Mouse (Mus musculus): ENCODE data around the gene Pi4ka. TPM values are rescaled to one million over a fixed set of nuclear protein-coding genes. Genes with fewer than 3 reads are reported as not detected.
A peak's percentile ranks its signal among the peaks of the same experiment; 100 is the strongest.

Pi4ka gene
- 100 to 1,000 TPM in 23 of 26 experiments, 10 to 100 TPM in 3; 72.4 to 282 (median 179) TPM for total RNA-seq (2018; cell fraction: chromatin; rRNA removed)
- total RNA-seq (2018; cell fraction: cytosol; rRNA removed), result 10 to 100 TPM; 48.5 to 94.0 (median 71.0) TPM
- total RNA-seq (2018; cell fraction: nucleus; rRNA removed), result 100 to 1,000 TPM in 17 of 26 experiments, 10 to 100 TPM in 9; 71.1 to 173 (median 110) TPM
- 59.6 to 75.6 TPM (median 64.3 TPM) in 3 replicates for polyA plus RNA-seq (2018)

DNA sequence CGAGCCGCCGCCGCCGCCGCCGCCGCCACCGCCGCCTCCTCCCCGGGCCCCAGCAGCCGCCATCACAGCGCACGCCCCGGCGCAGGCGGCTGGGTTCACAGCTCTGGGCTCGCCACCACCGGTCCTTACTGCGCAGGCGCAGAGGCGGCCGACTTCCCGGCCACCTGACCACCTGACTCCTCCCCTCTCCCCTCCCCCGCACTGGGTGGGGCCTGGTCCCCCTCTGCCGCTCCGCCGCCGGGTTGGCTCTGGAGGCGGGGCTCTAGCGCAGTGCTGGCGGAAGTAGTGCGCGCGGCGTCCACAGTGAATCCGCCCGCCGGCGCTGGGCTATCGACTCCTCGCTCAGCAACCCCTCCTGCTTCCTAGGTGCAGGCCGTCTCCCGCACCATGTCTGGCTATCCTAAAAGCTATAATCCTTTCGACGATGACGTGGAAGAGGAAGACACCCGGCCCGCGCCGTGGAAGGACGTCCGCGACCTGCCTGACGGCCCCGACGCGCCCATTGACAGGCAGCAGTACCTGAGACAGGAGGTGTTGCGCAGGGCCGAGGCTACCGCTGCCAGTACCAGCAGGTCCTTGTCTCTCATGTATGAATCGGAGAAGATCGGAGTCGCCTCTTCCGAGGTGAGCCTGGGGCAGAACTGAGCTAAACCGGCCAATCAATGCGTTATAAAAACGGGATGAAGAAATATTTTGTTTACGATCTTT lies at the start of gene Pi4ka, which contains the start of gene Snap29:
Pi4ka (minus strand) TSS at position 579 of the 708 bp plus-strand sequence.
Snap29 (plus strand) TSS at position 251 of the 708 bp plus-strand sequence.
- Histone ChIP-seq H3K36me3 (ENCODE audit: inconsistent target) (no peaks in the 10 kb centered on the region), H3K4me3 (ENCODE audit: inconsistent target) (peak within 1 kb of the TSS; percentile 89), H3K27ac (peak within 1 kb of the TSS; percentile 67), H3K79me2 (ENCODE audit: inconsistent target) (peaks cover 95% of the 10 kb centered on the region)
- WGBS (ENCODE audit: missing documents), result 2% methylated on average over 56 of the region's 69 CpGs

DNA sequence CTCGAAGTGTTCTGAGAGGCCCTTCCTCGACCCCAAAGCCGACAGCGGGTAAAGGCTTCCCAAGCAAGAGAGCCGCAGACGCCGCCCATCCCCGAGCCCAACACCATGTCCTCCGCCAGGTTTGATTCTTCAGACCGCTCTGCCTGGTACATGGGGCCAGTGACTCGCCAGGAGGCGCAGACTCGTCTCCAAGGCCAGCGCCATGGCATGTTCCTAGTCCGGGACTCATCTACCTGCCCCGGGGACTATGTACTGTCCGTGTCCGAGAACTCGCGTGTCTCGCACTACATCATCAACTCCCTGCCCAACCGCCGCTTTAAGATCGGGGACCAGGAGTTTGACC lies 46.2 kb upstream of the Pi4ka start:
- peaks cover under 1% of the 10 kb centered on the region; the same call in 1 of the 2 replicates for H3K36me3 ChIP-seq (ENCODE audit: inconsistent target)
- H3K79me2 ChIP-seq (ENCODE audit: inconsistent target), result peaks cover 55% of the 10 kb centered on the region
- peak overlapping the region; percentile 51 for H3K27ac ChIP-seq
- H3K4me3 ChIP-seq (ENCODE audit: inconsistent target), result peak overlapping the region; percentile 97
- WGBS (ENCODE audit: missing documents), result 1% methylated on average over 24 of the region's 24 CpGs

DNA sequence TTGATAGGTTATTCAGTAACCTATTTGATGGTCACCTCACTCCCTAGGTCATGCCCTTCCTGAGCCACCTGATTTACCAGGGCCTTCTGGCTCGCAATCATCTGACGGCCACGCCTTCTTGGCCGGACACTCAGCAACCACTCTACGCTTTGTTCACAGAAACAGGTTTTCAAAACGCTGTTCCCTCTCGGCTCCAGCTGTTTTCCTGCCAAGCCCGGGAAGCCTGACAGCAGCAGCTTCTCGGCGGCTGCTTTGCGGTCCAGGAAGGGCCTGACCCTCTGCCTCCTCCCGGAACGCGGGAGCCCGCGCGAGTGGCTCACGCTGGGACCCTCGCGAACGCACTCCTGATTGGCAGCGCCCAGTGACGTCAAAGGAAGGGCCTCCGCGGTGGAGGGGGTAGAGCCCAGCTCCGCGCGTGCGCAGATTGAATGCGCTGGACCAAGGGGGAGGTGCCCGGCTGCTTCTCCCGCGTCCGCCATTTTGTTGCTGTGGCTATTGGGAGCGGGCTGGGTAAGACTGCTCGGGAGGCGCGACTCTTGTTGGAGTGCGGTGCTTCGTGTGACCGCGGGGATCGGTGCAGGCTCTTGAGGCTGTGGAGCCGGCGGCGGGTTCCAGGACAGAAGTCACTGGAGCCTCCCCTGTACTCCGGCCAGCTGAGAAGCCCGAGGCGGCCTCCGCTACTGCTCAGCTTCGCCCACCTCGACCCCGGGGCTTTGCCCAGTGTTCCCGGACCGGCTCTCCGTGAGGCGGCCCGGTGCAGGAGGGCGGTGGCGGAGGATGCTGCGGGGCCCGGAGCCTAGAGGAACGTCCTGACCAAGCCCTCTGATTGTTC lies 45.6 kb upstream of the Pi4ka start, which contains the start of gene Crkl:
Crkl (plus strand) TSS at position 447 of the 832 bp plus-strand sequence.
- Histone ChIP-seq H3K79me2 (ENCODE audit: inconsistent target) (peaks cover 49% of the 10 kb centered on the region), H3K36me3 (ENCODE audit: inconsistent target) (no peaks in the 10 kb centered on the region), H3K4me3 (ENCODE audit: inconsistent target) (peak within 1 kb of the TSS; percentile 97), H3K27ac (peak within 1 kb of the TSS; percentile 57)
- WGBS (ENCODE audit: missing documents), result under 1% methylated on average over 63 of the region's 63 CpGs

DNA sequence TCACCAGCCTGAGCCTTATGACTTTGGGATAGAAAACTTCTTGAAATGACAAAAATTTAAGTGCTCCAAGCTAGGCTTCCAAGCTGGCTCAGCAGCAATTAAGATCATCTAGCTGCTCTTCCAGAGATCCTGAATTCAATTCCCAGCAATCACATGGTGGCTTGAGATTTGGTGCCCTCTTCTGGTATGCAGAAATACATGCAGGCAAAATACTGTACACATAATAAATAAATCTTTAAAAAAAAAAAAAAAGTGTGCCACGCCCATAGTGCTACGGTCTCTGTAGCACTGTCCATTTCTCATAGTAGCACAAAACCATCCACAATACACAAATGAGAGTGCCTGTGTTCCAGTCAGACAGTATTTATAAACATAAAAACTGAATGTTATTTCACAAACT lies 26.5 kb upstream of the Pi4ka start:
- WGBS (ENCODE audit: missing documents), result 67% methylated on average over 2 of the region's 2 CpGs
- no peaks in the 10 kb centered on the region for H3K79me2 ChIP-seq (ENCODE audit: inconsistent target)
- H3K4me3 ChIP-seq (ENCODE audit: inconsistent target), result no peak overlapping the region
- H3K36me3 ChIP-seq (ENCODE audit: inconsistent target), result peaks cover 23% of the 10 kb centered on the region
- no peak overlapping the region for H3K27ac ChIP-seq

DNA sequence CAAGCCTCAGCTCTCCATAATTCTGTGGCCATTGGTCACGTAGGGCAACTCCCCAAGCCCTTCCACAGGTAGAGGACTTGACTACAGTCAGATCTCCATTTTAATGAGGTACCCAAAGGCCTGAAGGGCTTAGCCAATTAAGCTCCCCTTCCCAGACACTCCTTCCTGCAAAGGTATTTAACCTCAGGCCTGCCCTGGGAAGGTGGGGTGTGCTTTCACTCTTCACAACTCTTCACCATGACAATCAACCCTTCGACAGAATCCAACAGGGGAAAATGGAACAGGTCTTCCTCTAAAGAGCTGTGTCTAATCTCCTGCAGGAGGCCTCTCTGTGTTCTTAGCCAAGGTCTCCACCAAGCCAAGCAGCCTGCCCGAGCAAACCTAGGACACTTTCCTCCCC lies 16.9 kb upstream of the Pi4ka start:
- peaks cover 82% of the 10 kb centered on the region for H3K36me3 ChIP-seq (ENCODE audit: inconsistent target)
- 98% methylated on average over 3 of the region's 3 CpGs for WGBS (ENCODE audit: missing documents)
- no peak overlapping the region for H3K4me3 ChIP-seq (ENCODE audit: inconsistent target)
- H3K27ac ChIP-seq, result no peak overlapping the region
- H3K79me2 ChIP-seq (ENCODE audit: inconsistent target), result peaks cover 3% of the 10 kb centered on the region; the same call in 1 of the 2 replicates

DNA sequence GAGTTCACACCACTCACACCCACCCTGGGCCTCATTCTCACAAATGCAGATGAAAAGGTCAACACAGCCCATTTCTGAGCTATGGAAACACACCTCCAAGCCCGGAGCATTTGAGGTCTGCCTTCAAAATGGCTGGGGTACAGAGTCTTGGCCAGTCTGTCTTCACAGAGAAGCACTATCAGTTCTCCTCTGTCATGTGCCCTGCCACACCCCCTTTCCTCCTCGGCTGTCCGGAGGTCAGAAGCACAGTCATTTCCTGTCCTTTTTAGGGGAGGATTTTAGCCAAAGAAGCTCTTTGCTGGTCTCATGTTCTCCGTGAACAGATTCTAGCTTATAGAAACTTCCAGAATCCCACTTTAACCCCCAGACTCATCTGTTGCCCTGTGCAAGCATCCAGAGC lies 4.1 kb upstream of the Pi4ka start:
- H3K4me3 ChIP-seq (ENCODE audit: inconsistent target), result peak overlapping the region; percentile 3; the same call in 1 of the 2 replicates
- H3K79me2 ChIP-seq (ENCODE audit: inconsistent target), result peaks cover 93% of the 10 kb centered on the region
- peak overlapping the region; percentile 91 for H3K27ac ChIP-seq
- 38% methylated on average over 4 of the region's 4 CpGs for WGBS (ENCODE audit: missing documents)
- no peaks in the 10 kb centered on the region; the same call in 1 of the 2 replicates for H3K36me3 ChIP-seq (ENCODE audit: inconsistent target)

DNA sequence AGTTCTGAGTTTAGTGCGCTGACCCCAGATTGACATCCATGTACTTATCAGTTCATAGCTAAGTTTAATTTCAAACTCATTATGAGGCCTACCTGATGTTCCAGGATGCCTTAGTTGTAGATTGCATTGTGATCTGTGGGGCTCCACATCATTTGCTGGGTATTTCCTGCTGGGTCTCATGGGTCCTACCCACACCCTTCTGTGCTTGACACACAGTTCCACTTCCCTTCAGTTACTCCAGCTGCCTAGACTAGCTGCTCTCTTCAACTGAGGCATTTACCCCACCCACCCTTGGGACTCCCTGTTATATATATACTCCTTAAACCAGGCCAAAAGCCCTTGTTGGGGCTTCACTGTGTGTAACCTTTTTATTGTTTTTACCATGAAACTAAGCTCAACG lies 2.9 kb upstream of the Pi4ka start:
- H3K36me3 ChIP-seq (ENCODE audit: inconsistent target), result no peaks in the 10 kb centered on the region
- 96% methylated on average over 2 of the region's 2 CpGs for WGBS (ENCODE audit: missing documents)
- H3K4me3 ChIP-seq (ENCODE audit: inconsistent target), result no peak overlapping the region
- peaks cover 93% of the 10 kb centered on the region for H3K79me2 ChIP-seq (ENCODE audit: inconsistent target)
- H3K27ac ChIP-seq, result peak overlapping the region; percentile 91

DNA sequence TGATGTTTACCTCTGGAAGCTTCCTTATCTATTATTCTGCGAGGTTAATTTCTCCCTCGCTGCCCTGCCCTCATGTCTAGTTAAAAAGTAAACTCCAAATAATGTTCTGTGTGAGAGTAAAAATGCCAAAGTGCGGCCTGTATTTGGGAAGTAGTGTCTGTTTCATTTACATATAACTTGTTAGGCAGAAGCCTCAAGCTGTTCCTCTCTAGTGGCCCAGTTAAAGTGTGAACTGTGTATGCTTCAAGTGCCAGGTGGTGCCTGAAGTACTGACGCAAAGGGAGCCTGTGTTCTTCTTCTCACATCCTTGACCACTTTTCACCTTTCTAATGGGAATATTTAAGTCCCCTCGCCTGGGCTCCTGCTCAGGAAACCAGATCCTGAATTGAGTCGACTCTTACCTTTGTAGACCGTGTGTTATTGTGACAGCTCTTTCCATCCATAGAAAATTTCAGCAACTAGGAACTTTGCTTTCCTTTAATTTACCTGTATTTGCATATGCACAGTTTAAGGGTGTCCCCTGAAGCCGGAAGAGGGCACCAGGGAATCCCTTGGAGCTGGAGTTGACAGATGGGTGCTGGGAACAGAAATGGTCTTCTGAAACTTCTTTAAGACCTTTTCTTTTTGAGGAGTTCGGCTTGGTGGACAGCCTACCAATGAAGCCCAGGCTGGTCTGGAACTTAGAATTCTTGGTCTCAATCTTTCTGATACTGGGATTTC lies 558 bp upstream of the Pi4ka start:
- Histone ChIP-seq H3K27ac (peak overlapping the region; percentile 55), H3K79me2 (ENCODE audit: inconsistent target) (peaks cover 95% of the 10 kb centered on the region), H3K36me3 (ENCODE audit: inconsistent target) (no peaks in the 10 kb centered on the region), H3K4me3 (ENCODE audit: inconsistent target) (peak overlapping the region; percentile 80)
- 32% methylated on average over 9 of the region's 9 CpGs for WGBS (ENCODE audit: missing documents)

DNA sequence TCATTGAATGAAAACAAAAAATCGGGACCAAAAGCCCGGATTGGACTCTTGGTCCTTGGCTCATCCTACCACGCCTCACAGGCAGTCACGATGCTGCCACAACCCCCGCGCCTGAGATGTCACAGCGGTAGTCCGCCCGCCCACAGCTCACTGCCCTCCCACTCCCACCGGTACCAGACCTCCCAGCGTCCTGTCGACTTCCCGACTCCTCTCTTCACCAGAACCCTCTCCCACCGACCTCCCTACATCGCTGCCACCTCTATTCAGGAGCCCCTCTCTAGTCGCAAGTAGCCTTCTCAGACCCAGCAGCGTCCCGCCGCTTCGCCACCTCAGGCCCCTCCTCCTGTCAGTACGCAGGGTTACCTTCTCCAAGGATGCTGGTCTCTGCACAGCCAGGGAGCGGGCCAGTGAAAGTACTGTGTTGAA lies 830 bp downstream of the Pi4ka start:
- Histone ChIP-seq H3K36me3 (ENCODE audit: inconsistent target) (no peaks in the 10 kb centered on the region), H3K4me3 (ENCODE audit: inconsistent target) (peak overlapping the region; percentile 89), H3K79me2 (ENCODE audit: inconsistent target) (peaks cover 95% of the 10 kb centered on the region), H3K27ac (peak overlapping the region; percentile 67)
- WGBS (ENCODE audit: missing documents), result under 1% methylated on average over 18 of the region's 22 CpGs

DNA sequence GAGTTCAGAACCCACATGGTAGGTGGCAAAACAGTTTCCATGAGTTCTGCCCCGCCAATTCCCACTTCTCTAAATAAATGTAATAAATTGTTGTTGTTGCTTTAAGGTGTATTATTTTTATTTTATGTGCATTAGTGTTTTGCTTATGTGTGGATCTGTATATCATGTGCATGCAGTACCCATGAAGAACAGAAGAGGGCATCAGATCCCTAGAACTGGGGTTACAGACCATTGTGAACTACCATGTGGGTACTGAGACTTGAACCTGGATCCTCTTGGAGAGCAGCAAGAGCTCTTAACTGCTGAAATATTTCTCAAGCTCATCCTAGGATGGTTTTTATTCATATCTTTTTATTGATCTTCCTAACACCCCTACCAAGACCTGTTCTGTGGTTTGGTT lies 3.3 kb downstream of the Pi4ka start:
- 70% methylated on average over 1 of the region's 1 CpGs for WGBS (ENCODE audit: missing documents)
- Histone ChIP-seq H3K79me2 (ENCODE audit: inconsistent target) (peaks cover 95% of the 10 kb centered on the region), H3K4me3 (ENCODE audit: inconsistent target) (no peak overlapping the region), H3K27ac (no peak overlapping the region), H3K36me3 (ENCODE audit: inconsistent target) (no peaks in the 10 kb centered on the region)

DNA sequence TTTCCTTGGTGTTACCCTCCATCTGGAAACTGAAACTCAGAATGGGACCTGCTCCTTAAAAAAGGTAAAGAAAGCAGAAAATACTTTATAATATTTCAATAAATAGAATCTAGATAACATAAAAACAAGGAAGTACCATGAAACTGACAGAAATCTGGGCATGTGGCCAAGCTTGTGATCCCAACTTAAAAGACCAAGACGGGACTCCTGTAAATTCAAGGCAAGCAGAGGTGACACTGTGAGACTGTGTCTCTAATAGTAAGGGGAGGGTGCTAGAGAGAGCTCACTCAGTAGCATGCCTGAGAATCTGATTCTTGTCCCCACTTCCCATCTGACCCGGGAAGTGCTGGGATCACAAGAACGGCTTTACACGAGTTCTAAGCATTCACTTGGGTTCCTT lies 13.3 kb downstream of the Pi4ka start:
- Histone ChIP-seq H3K36me3 (ENCODE audit: inconsistent target) (no peaks in the 10 kb centered on the region), H3K4me3 (ENCODE audit: inconsistent target) (no peak overlapping the region), H3K79me2 (ENCODE audit: inconsistent target) (peaks cover 47% of the 10 kb centered on the region), H3K27ac (no peak overlapping the region)
- WGBS (ENCODE audit: missing documents), result 65% methylated on average over 4 of the region's 4 CpGs

DNA sequence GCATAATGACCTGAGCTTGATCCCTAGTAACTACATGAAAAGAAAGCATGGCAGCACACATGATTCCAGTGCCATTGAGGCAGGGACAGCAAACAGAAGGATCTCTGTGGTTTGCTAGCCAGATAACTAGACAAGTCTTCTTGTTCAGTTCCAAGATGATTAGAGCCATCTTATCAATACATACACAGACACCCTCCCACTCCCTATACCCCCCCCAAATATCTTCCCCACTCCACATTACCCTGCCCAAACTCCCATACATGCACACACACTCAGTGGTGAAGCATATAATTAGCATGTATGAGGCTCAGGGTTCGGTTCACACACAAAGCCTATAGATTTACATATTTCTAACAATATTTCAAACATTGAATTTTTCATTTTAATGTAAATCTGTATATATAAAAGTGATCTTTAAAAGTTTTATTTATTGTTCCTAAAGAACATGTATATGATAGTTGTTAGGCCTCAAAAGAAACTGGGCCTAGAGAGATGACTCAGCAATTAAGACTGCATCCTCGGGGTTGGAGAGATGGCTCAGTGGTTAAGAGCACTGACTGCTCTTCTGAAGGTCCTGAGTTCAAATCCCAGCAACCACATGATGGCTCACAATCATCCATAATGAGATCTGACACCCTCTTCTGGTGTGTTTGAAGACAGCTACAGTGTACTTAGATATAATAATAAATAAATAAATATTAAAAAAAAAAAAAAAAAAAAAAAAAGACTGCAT lies 22.4 kb downstream of the Pi4ka start:
- no peak overlapping the region for H3K4me3 ChIP-seq (ENCODE audit: inconsistent target)
- H3K27ac ChIP-seq, result no peak overlapping the region
- H3K36me3 ChIP-seq (ENCODE audit: inconsistent target), result peaks cover 21% of the 10 kb centered on the region; the same call in 1 of the 2 replicates
- WGBS (ENCODE audit: missing documents), result 91% methylated on average over 1 of the region's 2 CpGs
- no peaks in the 10 kb centered on the region for H3K79me2 ChIP-seq (ENCODE audit: inconsistent target)

DNA sequence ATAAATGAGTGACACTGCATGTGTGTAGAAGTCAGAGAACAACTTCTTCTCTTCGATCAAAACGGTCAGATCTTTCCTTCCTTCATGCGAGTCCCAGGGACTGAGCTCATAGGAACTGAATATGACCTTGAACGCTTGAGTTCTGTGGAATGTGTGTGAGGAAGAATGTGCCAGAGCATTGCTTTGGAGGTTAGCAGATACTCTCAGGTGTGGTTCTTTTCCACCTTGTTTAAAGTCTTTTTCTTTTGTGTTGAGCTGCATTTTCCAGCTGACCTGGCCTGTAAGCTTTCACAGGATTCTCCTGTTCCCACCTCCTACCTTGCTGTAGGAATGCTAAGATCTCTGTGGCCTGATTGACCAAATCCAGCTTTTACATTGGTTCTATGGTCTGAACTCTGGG lies 23.8 kb downstream of the Pi4ka start:
- peaks cover 32% of the 10 kb centered on the region for H3K36me3 ChIP-seq (ENCODE audit: inconsistent target)
- WGBS (ENCODE audit: missing documents), result 92% methylated on average over 4 of the region's 4 CpGs

More for the DNA sequence above, 23.8 kb downstream of the Pi4ka start:
- H3K27ac ChIP-seq, result no peak overlapping the region
- no peak overlapping the region for H3K4me3 ChIP-seq (ENCODE audit: inconsistent target)
- no peaks in the 10 kb centered on the region for H3K79me2 ChIP-seq (ENCODE audit: inconsistent target)
